Mouse (Mus musculus) kidney, adult 10 weeks (tissue): Measurements from ENCODE around the gene Krt27. TPM values are rescaled to one million over a fixed set of nuclear protein-coding genes. Genes with fewer than 3 reads are reported as not detected.

Source experiments
- polyA plus RNA-seq: library from polyadenylated mRNA; stranded (reverse); fragments of 350-450 nt; fragmentation: Illumina TruSeq; extraction: RNeasy Lipid Tissue Mini Kit (QIAGEN cat#74804); gene quantifications from one replicate; pipeline ENCODE4 v1.2.3, GENCODE M21; 2014; ENCODE audit warnings: low read depth, low replicate concordance

Krt27 gene
- polyA plus RNA-seq = not detected

DNA sequence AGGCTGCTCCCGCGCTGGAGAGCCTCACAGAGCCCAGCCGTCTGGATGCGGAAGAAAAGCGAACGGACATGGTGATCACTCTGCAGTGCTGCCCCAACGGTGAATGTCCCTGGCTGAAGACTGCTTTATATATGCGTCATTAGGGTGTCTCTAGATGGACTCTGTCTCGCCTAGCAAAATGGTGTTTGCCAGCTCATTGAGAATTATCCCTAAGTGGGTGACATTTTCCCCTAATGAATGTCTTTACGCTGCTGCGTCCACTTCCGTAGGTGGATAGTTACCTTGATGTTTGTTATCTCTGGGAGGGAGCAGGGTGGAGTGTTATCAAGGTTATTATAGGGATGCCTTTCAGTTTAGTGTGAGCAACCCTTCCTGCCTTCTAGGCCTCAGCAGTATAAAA lies at the start of gene Krt27:
Gene Krt27 (minus strand): TSS at position 101 of the 400 bp plus-strand sequence.

DNA sequence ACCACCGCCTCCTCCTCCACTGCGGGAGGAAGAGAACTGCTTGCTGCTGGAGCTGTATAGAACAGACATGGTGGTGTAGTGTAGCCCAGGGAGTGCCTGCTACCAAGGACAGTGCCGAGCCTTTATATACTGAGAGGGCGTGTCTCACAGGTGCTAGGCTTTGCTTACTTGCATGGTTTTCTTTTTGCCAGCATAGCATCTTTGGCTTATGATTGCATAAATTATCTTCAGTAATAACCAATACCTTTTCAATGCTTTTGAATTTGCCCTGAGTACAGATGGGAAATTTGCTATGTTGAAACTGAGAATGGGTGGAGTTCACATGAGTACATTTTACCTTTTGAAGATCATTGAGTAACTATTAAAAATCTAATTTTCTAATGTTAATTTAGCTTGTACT lies 38.4 kb upstream of the Krt27 start, which contains the start of gene Krt10:
Gene Krt10 (minus strand): TSS at position 101 of the 400 bp plus-strand sequence.

DNA sequence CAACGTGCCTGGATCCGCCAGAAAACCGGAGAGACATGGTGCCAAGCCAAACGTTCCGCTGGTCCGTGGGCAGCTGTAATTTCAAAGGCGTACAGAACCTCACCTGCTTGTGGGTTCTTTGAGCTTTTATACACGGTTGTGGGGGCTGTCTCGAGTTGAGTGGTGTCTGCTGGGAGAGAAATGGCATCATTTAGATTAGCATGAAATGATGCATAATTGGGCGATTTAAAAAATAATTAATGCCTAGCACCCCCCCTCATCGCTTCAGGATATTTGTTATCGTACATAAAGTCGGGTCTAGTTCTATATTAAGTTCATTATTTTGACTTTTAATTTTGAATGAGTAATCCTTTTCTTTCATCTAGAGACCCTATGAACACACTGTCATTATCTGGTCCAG lies 23.9 kb upstream of the Krt27 start, which contains the start of gene Krt28:
Gene Krt28 (minus strand): TSS at position 101 of the 400 bp plus-strand sequence.

DNA sequence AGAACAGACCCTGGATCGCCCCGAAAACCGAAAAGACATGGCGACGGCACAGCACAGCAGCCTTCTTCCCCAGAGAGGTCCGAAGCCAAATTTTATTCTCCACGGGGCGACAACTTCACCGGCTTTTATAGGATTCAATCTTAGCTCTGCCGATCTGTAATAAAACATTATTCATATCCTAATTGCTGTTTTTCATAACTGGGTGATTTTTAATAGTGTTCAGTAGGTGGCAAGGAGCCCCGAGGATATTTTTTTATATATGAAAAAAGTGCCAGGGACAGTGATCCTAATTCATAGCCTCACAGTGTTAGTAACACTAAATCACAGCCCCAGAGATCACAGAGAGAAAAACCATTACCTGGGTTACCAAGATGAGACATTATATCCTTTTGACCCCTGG lies 13.0 kb downstream of the Krt27 start, which contains the start of gene Krt26:
Gene Krt26 (minus strand): TSS at position 101 of the 400 bp plus-strand sequence.

DNA sequence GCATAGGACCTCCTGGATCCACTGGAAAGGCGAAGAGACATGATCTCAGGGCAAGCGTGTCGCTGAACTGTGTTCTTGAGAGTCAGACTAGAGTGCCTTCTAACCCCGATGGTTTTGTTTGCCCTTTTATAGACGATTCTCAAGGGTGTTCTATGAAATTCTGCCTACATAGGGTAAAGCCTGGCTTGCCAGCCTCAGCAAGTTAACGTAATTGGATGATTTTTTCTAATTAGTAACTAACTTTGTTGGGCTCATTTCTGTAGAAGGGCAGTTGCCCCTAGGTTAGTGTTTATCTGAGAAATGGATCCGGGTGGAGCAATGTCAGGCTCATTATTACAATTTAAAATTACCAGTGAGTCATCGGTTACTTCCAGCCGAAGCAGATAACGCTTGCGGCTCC lies 28.1 kb downstream of the Krt27 start, which contains the start of gene Krt25:
Gene Krt25 (minus strand): TSS at position 101 of the 400 bp plus-strand sequence.

Other genes starting within 250 kb of the Krt27 start
- not detected for gene Ccr7, start 196.0 kb downstream of the Krt27 start, polyA plus RNA-seq
- gene Smarce1, start 120.1 kb downstream of the Krt27 start, polyA plus RNA-seq = 111 TPM
- 5.1 TPM for gene Krt222, start 107.0 kb downstream of the Krt27 start, polyA plus RNA-seq
- gene Krt24, start 65.8 kb downstream of the Krt27 start, polyA plus RNA-seq = not detected
- gene Krt25, start 28.2 kb downstream of the Krt27 start, polyA plus RNA-seq = not detected
- not detected for gene Krt26, start 13.1 kb downstream of the Krt27 start, polyA plus RNA-seq
- not detected for gene Krt28, start 23.8 kb upstream of the Krt27 start, polyA plus RNA-seq
- 20.3 TPM for gene Krt10, start 38.3 kb upstream of the Krt27 start, polyA plus RNA-seq
- gene Krt12, start 71.2 kb upstream of the Krt27 start, polyA plus RNA-seq = not detected
- gene Krt20, start 87.0 kb upstream of the Krt27 start, polyA plus RNA-seq = 0.53 TPM
- 2.7 TPM for gene Krt23, start 142.0 kb upstream of the Krt27 start, polyA plus RNA-seq
- gene Krt39, start 170.2 kb upstream of the Krt27 start, polyA plus RNA-seq = not detected
- not detected for gene Krt40, start 192.1 kb upstream of the Krt27 start, polyA plus RNA-seq
- not detected for gene Krtap3-3, start 199.8 kb upstream of the Krt27 start, polyA plus RNA-seq
- gene Krtap3-2, start 205.7 kb upstream of the Krt27 start, polyA plus RNA-seq = not detected
- not detected for gene Gm11939, start 208.4 kb upstream of the Krt27 start, polyA plus RNA-seq
- not detected for gene Krtap3-1, start 215.5 kb upstream of the Krt27 start, polyA plus RNA-seq
- not detected for gene Krtap1-5, start 229.9 kb upstream of the Krt27 start, polyA plus RNA-seq
- gene Krtap1-4, start 232.6 kb upstream of the Krt27 start, polyA plus RNA-seq = not detected
- gene Krtap1-3, start 240.2 kb upstream of the Krt27 start, polyA plus RNA-seq = not detected
- gene Krtap9-3, start 247.0 kb upstream of the Krt27 start, polyA plus RNA-seq = not detected